Mouse (Mus musculus) liver, adult 2 months (tissue): ENCODE results near the gene AI481877. TPM values are rescaled to one million over a fixed set of nuclear protein-coding genes. Genes with fewer than 3 reads are reported as not detected.

Experiments used
- DNase-seq: peaks from one replicate; pipeline ENCODE4 v3.0.0-alpha.2; 2011; ENCODE audit warnings: low read depth, low spot score; ENCODE audit errors: extremely low read depth
- H3K27ac ChIP-seq: fragments of 200-500 bp; replicated peaks from 2 replicates; pipeline ENCODE4 v1.5.1; 2012; ENCODE audit warnings: low read depth, mild to moderate bottlenecking, control low read depth, inconsistent platforms, low read length; ENCODE audit not compliant: insufficient read depth
- H3K27me3 ChIP-seq: fragments of 200-500 bp; 2 replicates; pipeline ENCODE4 v1.6.1; 2012; ENCODE audit warnings: mild to moderate bottlenecking, moderate library complexity, low read length, inconsistent platforms; ENCODE audit not compliant: control insufficient read depth, insufficient read depth
- H3K36me3 ChIP-seq: fragments of 200-500 bp; 2 replicates; pipeline ENCODE4 v1.6.1; 2012; ENCODE audit warnings: low read length, inconsistent platforms; ENCODE audit not compliant: control insufficient read depth, insufficient read depth
- H3K4me1 ChIP-seq: fragments of 200-500 bp; 2 replicates; pipeline ENCODE4 v1.6.1; 2011; ENCODE audit warnings: low read length; ENCODE audit not compliant: control insufficient read depth, insufficient read depth
- H3K4me3 ChIP-seq: fragments of 200-500 bp; 2 replicates; pipeline ENCODE4 v1.5.1; 2011; ENCODE audit warnings: low read depth, mild to moderate bottlenecking, control low read depth, low read length, moderate library complexity; ENCODE audit not compliant: insufficient read depth
- H3K79me2 ChIP-seq: fragments of 200-500 bp; 2 replicates; pipeline ENCODE4 v1.6.1; 2012; ENCODE audit warnings: inconsistent platforms, mild to moderate bottlenecking, low read length, moderate library complexity; ENCODE audit not compliant: control insufficient read depth, insufficient read depth
- H3K9ac ChIP-seq: fragments of 200-500 bp; 2 replicates; pipeline ENCODE4 v1.6.1; 2012; ENCODE audit warnings: low read depth, mild to moderate bottlenecking, control low read depth, inconsistent platforms, low read length
- CTCF ChIP-seq: fragments of 200-500 bp; IDR thresholded peaks from 2 replicates; pipeline ENCODE4 v1.5.1; 2011; ENCODE audit warnings: low read depth, low read length, control low read depth
- POLR2A ChIP-seq: fragments of 200-500 bp; IDR thresholded peaks from 2 replicates; pipeline ENCODE4 v1.6.1; 2011; ENCODE audit warnings: low read length, control low read depth; ENCODE audit not compliant: insufficient read depth; ENCODE audit errors: extremely low read depth
- WGBS: fragments of 180-500 bp; shearing (Covaris S2); methylation state at CpG from one replicate; pipeline ENCODE4 v1.1.7; 2018; 5-methylcytosine and 5-hydroxymethylcytosine counted together
- polyA plus RNA-seq: library from polyadenylated mRNA; depleted of rRNA; stranded (reverse); fragments of >200 nt; gene quantifications from 2 replicates; pipeline ENCODE4 v1.2.3, GENCODE M21; 2012
- total RNA-seq: library from RNA; depleted of rRNA; stranded (reverse); fragments of >200 nt; gene quantifications from 2 replicates; pipeline ENCODE4 v1.2.3, GENCODE M21; 2014

AI481877 gene
- total and polyA plus RNA-seq, 2 experiments: not detected

DNA sequence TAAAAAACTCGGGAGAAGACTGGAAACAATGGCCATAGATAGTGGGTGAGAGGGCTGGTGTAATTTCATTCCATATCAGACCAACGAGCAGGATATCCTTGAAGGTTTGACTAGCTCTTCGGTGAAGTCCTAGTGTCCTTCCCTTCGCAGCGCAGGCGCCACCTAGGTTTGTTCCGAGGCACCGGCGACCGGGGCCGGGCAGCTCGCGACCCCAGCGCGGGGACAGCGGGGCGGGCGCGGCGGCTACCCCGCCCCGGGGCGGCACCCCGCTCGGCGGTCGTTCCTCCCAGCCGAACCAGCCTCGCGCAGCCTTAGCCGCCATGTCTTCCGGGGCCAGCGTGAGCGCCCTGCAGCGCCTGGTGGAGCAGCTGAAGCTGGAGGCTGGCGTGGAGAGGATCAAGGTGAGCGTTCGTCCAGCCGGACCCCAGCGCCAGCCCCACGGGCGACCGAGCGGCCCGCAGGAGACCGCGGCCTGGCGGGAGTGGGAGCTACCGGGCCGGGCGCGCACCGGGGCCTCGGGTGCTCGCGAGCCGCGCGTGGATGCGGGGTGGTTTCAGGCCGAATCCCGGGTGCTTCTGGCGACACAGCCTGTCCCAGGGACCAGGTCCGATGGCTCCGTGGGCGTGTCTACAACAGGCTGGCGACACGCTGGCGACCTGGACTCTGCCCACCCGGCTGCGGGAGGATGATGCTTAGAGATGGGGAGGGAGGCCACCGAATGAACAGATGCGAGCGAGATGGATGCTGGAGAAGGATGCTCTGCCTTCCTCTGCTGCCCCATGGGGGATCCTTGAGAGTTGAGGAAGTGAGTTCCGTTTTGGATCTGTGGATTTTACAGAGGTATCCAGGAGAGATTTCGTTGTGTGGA is 103.6 kb downstream of the AI481877 start, which contains the start of gene Gng10:
TSS of gene Gng10 (plus strand) at position 171 of the 868 bp plus-strand sequence.
- 2% methylated on average over 76 of the region's 76 CpGs for WGBS
- Histone ChIP-seq H3K27me3 (no peaks in the 10 kb centered on the region), H3K4me1 (0 out of 2 replicates have a peak, but pooled peaks cover 3% of the 10 kb centered on the region), H3K27ac (no peak within 1 kb of the TSS), H3K9ac (peak within 1 kb of the TSS; percentile 81), H3K79me2 (no peaks in the 10 kb centered on the region), H3K36me3 (peaks cover 2% of the 10 kb centered on the region; the same call in 1 of the 2 replicates), H3K4me3 (peak within 1 kb of the TSS; percentile 84)
- peak; percentile 25 for DNase-seq
- TF ChIP-seq POLR2A (no peak), CTCF (no peak; the same call in 1 of the 2 replicates)

DNA sequence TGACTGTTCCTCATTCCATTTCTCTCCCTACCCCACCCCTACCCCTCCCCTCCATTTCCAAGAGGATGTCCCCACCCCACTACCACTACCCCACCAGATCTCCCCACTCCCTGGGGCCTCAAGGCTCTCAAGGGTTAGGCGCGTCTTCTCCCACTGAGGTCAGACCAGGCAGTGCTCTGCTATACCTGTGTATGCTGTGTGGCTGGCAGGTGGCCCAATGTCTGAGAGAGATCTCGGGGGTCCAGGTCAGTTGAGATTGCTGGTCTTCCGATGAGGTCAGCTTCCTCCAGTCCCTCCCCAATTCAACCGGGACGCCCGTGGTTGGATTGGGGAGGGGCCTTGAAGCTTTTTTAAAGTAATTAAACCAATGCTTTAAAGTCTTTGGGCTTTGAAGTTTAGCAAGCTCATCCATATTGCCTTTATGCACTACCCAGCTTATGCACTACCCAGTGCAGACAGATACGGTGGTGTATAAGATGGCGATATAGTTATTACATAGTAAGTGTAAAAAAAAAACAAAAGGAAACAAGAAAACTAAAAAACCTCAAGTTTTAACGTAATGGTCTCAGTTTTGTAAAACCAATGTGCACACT is 104.4 kb downstream of the AI481877 start:
- no peak for TF ChIP-seq CTCF
- no peak for TF ChIP-seq POLR2A
- no peak overlapping the region for H3K9ac ChIP-seq
- peaks cover under 1% of the 10 kb centered on the region; the same call in 1 of the 2 replicates for H3K36me3 ChIP-seq
- WGBS: 78% methylated on average over 10 of the region's 10 CpGs
- H3K4me1 ChIP-seq: 0 out of 2 replicates have a peak, but pooled peaks cover 3% of the 10 kb centered on the region
- H3K4me3 ChIP-seq: peak overlapping the region; percentile 84; the same call in 1 of the 2 replicates
- no peaks in the 10 kb centered on the region for H3K27me3 ChIP-seq
- H3K79me2 ChIP-seq: no peaks in the 10 kb centered on the region
- no peak for DNase-seq
- no peak overlapping the region for H3K27ac ChIP-seq

DNA sequence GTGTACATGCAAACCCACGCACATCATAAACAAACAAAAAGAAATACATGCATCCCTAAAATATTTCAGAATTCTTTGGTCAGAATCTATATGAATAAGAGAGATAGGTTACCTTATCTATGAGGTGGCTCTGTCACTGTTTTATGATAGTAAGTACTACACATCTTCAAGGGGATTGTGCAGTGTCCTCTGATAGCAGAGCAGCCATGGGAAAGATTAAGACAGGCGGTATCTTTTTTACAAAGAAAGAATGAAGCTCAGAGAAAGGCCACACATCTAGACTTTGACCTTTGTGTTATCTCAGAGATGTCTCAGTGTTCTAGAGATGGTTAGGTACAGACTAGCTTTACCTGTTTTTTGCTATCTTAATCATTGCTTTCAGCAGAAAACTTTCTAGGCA is 121.9 kb downstream of the AI481877 start:
- Histone ChIP-seq H3K4me1 (no peaks in the 10 kb centered on the region), H3K27ac (no peak overlapping the region), H3K9ac (no peak overlapping the region), H3K79me2 (peaks cover 16% of the 10 kb centered on the region), H3K27me3 (no peaks in the 10 kb centered on the region), H3K36me3 (peaks cover 45% of the 10 kb centered on the region), H3K4me3 (no peak overlapping the region)
- 79% methylated on average over 2 of the region's 2 CpGs for WGBS
- DNase-seq: no peak
- TF ChIP-seq POLR2A (no peak), CTCF (no peak)

DNA sequence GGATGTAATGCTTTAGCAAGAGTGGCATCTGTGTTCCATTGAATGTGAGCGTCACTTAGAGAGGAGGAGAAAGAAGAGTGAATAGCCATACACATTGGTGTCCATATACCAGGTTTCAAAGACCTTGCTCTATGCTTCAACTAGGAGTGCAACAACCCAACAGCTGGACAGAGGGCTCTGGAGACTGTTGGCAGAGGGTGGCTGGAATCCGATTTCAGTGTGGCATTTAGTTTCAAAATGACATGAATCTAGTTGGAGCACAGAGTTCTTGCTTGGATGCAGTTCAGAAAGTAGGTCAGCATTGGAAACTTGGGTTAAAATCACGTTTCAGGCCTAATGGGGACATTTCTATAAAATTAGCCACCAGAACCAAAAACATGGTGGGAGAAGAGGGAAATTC is 123.6 kb downstream of the AI481877 start:
- 57% methylated on average over 3 of the region's 3 CpGs for WGBS
- Histone ChIP-seq H3K9ac (no peak overlapping the region), H3K27me3 (no peaks in the 10 kb centered on the region), H3K27ac (no peak overlapping the region), H3K79me2 (peaks cover 24% of the 10 kb centered on the region), H3K36me3 (peaks cover 35% of the 10 kb centered on the region), H3K4me3 (no peak overlapping the region), H3K4me1 (peaks cover 5% of the 10 kb centered on the region; the same call in 1 of the 2 replicates)
- no peak for TF ChIP-seq CTCF
- TF ChIP-seq POLR2A: no peak
- DNase-seq: no peak

DNA sequence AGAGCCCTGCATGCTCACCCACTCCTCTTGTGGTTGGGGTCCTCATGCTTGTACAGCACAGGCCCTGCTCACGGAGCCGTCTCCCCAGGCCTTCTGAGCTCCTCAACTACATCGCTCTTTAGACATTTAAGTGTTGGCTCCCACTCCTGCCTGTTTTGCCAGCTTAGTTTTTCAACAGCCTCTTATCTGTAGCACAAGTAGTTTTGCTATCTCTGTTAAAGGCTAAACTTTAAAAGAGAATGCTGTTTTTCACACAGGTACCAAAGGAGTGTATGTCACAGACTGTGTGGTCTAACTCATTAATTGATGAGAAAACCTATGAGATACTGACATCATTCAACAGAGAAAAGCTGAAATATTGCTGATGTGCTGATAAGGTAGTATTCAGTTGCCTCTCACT is 127.3 kb downstream of the AI481877 start:
- Histone ChIP-seq H3K36me3 (peaks cover 10% of the 10 kb centered on the region; the same call in 1 of the 2 replicates), H3K9ac (no peak overlapping the region), H3K4me3 (no peak overlapping the region), H3K79me2 (peaks cover 39% of the 10 kb centered on the region), H3K27me3 (no peaks in the 10 kb centered on the region), H3K4me1 (peaks cover 25% of the 10 kb centered on the region), H3K27ac (no peak overlapping the region)
- 39% methylated on average over 3 of the region's 3 CpGs for WGBS
- peak; percentile 33 for DNase-seq
- no peak for TF ChIP-seq POLR2A
- TF ChIP-seq CTCF: no peak
